Mouse (Mus musculus): ENCODE measurements around the gene Gmpr.

The Gmpr gene

DNA sequence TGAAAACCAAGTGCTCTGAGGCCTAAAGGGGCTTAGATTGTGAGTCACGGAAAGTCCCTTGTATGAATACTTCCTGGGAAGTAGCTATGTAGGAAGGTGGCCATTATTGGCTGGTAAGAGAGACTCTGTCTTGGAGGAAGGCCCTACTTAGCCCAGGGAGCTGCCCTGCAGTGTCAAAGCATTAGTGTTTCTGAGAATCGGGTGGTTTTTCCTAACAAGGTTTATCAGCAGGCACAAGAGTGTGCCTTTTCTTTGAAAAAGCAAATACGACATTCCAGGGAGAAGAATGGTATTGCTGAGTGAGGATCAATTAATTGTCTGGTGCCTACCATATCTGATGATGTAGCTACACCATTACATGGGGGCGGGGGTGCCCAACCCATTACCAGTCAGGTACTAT, 39.7 kb downstream of the Gmpr start:
- no peak for DNase-seq

DNA sequence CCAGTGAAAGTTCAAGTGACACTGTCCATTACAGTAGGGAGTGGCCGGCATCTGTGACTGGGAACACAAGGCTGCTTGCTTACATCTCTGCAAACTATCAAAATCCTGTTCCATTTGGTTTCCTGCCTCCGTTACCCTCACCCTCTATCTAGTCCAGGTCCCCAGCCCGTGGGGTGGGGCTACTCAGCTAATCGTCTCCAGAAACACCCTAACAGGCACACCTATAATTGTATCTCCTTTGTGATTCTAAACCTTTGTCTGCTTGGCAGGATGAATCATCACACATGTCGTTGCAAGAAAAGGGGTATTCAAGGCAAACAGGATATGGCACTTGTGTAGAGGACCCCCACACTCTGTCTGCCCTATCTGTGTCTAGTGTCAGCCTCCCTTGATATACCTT, 40.3 kb downstream of the Gmpr start:
- no peak for DNase-seq

DNA sequence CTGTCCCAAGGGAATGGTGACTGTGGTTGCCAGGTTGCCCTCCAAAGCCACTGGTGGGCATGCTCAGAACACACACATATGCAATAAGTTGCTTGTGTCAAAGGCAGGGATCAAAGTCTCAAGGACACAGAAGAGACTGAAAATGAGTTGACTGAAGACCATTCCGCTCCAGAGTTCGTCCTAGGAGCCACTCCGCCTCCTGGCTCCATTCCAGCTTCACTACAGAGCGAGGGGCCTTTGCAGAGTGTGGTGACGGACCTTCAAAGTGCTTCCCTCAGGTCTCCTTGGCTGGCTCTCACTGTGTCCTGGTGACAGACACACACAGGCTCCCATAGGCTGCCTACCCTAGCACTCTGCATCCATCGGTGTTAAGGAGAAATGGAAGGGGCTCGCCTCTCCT, 46.4 kb downstream of the Gmpr start:
- no peak for DNase-seq

DNA sequence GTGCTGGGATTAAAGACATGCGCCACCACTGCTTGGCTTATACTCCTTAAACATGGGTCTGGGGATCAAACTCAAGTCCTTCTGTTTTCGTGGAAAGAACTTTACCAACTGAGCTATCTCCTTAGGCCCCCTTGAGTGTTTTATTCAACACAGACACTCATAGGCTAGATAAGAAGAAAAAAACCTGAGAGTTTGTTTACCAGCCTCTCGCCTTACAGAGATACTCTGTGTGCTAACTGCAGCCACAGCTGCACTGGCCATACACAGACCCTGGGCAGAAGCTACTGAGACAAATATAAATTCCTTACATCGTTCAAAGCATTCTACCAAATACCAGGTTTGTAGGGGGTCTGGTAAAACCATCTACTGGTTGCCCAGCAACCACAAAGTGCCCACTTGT, 51.1 kb downstream of the Gmpr start:
- no peak for DNase-seq

DNA sequence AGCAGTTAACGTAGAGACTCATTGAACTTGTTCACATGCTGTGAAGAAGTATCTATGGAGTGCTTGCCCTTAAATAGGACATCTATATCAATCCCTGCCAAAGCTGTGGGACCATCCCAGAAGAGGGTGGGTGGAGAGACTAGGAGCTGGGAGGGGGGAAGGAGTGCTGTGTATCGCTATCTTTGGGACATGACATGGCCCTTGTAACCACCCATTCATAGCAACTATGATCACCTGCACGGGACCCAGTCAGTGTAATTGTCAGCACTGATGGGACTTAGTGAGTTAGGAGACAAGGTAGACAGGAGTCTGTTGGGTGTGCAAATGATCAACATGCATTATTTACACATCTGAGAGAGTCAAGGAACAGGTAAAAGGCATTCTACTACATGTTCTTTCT, 52.0 kb downstream of the Gmpr start:
- DNase-seq, result no peak

DNA sequence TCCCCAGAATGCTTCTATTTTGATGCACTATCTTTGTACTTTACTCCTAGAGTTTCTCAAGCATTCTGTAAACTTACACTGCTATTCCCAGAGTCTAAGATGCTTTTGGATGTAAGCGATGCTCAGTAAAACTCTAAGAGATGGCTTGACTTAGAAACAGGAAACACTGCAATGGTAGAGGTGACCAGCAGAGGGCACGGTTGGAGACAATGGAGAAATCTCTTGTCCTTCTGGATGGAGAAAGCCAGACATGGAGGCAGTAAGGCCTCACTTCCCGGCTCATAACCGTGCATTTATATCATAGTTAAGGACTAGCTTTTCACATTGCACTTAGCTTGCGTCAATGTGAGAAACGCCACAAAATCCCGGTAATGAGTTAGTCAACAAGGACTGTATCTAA, 53.3 kb downstream of the Gmpr start:
- no peak for DNase-seq

DNA sequence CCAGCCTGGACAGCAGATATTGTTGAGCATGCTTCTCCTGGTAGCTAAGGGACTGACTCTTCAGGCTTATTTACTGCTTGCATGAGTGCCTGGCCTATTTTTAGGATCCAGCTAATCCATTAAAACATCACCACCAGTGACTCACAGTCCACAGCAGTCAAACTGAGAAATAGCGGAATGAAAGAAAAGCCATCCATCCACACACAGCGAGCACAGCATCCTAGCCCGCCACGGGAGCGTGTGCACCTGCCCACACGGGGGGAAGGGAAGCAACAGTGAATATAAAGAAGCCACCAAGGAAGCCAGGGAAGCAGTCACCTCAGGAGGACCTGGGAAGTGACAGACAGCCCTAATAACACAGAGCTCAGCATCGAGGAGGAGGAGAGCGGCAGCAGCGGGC, 54.8 kb downstream of the Gmpr start:
- DNase-seq, result no peak

DNA sequence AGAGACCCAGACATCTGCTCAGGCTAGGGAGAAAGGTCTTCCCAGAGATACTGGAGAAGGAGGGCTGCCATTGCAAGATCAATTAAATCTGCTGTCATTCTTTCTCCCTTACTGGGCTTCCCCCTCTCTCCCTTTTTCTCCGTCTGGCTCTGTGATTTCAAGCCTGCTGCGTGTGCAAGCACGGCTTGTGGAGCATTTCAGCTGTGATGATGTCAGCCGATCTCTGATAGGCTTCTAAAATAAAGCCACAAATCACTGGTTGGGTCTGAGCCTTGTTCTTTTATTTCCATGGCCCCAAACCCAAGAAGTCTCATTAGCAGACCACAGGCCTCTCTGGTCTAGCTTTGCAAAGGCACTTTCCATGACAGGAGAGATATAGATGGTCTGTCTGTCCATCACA, 57.7 kb downstream of the Gmpr start:
- no peak for DNase-seq

DNA sequence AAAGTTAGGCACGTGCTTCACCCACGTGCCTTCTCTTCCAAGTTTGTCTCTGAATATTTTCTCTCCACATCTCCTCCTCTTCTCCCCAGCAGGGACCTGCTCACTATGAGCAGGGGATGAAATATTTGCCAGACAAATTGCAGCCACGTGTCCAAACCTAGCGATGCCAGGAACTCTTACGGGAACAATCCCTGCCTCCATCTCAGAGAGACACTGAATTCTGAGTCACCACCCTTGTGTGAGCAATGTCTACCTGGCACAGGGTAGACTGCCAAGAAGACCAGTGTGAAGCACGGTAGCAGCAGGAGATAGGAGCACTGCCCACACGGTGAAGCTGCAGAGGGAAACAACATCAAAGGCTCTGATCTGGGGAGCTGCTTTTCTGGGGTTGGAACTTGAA, 62.7 kb downstream of the Gmpr start:
- DNase-seq, result no peak

DNA sequence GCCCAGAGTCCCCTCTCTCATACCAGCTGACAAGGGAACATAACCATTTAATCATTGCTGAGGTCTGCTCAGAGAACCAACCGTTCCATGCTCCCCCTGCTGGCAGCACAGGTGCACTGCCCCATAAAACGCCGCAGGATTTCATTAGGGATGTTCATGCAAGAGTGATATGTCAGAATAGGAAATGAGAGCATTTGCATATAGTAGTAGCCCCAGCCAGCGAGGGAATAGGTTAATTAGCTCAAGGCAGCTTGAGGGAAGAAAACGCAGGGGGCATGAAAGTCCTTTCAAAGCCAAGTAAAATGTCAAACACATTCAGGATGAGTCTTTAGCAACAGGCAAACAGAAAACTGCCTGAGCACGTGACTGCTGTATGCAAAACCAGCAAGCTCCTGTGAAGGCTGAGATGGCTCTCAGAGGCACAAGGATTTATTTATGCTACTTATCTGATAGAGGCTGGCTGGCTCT, 64.6 kb downstream of the Gmpr start:
- peak; percentile 80 for DNase-seq

DNA sequence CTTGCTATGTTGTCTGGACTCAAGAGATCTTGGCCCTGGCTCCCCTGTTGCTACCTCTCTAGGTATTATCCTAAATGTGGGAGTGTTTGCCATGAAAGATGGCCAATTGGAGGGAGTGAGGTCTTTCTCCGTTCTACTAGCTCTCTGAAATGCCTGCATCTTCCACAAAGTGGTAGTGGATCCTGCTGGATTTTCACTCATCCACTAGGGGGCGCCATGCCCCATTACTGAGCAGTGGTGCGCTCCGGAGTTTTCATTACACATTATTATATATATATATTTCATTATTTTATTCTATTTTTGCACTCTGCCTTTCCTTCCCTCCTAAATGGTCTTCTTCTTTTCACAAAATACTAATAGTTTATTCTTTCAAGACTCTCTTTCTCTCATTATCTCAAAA, 65.5 kb downstream of the Gmpr start:
- DNase-seq, result peak; percentile 72

DNA sequence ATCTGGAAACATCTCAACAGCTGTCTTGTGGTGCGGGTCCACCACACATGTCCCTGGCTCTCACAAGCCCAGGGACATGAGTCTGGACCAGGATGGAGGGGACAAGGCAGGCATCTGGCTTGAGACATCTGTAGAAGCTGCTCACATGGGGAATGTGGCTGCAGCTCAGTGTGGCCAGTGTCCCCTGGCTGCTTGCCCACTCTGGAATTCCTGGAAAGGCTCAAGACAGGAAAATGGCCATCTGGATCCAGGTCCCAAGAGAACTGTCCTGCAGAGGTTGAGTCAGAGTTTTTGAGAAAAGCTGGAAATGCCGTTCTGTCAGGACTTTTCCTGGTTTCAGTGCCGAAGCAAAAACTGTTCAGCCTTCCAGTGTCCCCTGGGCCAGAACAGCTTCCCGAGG, 68.9 kb downstream of the Gmpr start:
- DNase-seq, result peak; percentile 79

DNA sequence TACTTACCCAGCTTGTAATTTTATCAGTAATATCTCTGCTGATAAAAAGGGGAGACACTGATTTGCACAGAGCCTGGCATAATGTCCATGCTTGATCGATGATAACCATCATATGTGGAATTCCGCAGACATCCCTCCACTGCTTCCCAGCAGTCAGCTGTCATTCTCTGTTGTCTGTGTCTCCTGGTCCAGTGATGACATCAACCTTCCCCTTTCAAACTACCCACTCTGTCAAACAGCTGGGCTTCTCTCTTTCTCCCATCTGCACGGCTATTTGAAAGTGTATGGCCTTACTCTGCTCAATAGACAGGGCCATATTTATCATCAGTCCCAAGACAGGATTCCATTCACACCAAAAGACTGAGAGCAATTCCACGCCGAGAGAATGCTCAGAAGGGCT, 70.1 kb downstream of the Gmpr start:
- DNase-seq, result no peak

DNA sequence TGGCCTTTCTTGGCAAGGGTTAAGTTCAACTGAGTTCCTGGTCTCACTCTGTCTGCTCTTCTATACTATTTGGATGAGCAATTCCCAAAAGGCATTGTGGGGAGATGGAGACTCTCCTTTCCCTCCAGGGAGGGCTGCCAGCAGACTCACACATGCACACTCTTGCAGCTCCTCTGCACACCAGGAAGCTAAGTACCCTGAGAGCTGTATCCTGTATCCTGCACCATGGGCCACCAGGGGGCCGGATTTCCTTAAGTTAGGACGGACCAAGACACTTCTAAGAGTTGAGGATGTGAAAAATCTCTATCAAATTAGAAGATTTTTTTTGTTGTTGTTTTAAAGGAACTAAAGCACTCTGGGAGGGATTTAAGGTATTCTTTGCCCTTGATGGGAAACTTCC, 70.5 kb downstream of the Gmpr start:
- peak; percentile 46 for DNase-seq

DNA sequence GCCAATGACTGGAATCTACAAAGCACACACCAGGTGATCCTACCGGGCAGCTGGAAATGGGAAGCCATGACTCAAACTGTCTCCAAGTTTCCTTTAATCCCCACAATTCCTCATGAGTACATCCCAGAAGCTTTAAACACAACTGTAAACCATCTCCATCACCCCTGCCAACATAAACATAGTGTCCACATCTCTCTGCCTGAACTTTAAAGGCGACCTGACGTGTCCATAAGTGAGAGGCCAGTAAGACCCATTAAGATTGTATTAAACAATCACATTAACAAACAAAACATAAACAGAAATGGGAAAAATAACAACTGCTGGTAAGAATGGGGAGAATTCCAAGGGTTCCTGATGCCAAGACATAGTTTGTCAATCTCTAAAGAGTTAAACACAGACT, 72.5 kb downstream of the Gmpr start:
- no peak for DNase-seq

DNA sequence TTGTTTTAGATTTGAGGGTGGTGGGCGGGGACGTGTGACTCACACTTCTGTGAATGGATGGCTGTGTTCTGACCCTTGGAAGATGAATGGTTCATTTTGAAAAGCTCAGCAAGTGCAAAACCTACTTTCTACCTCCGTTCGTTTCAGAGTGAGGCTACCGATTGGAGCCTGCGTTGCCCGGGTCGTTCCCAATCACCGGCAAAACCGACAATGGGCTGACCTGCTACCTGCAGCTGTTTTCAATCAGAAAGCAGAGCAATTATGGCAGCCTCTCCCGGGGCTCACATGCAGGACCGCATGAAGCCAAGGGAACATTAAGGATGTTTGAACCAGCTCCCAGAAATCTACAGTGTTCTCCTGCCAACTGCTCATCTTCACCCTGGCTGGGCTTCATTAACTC, 75.0 kb downstream of the Gmpr start:
- no peak for DNase-seq

DNA sequence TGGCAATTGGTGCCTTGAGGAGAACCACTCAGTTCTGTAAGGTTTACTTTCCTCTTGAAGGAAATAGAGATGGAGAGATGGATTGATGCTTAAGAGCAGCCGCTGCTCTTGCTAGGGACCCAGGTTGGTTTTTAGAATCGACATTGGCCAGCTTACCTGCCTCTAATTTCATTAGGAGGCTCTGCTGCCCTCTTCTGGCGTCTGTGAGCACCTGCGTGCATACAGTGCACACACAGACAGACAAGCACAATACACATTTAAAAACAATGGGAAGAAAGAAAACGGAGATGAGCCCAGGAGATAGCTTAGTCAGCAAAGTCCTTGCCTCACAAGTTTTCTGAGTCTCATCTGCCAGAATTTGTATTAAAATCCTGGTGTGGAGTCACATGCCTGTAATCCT, 75.8 kb downstream of the Gmpr start:
- DNase-seq, result no peak

DNA sequence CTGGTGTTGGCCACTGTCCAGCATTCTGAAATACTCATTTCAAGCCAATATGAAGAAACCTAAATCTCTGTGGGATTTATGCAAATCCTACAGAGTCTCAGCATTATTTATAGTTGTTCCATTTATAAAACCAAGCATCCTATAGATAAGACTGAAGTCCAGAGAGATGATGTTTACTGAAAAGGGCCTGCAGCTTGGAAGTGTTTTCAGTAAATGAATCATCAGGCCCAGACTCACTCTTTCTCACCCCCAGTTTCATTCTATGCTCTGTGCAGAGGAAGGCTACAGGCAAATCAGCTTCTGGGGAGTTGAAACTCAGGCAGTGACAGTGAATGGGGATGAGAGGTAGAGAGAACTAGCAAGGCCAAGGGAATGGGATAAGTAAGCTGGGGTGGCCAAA, 83.7 kb downstream of the Gmpr start:
- DNase-seq, result no peak

DNA sequence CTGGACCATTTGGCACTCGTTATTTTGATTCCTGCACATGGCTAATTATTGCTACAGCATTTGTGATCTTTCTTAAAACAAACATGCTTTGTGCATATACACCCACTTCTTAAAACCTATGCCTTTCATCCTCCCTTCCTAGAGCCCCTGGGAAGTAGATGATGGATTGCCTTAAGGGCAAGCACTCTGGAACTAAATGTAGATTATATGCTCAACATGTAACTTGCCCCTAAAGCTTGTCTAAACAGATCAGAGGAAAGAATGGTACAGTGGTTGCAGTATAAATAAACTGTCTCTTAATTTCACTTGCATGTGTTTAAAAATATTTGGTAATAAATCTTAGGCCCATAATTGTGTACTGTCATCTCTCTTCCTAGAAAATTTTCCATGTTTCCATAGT, 86.7 kb downstream of the Gmpr start:
- DNase-seq, result no peak

DNA sequence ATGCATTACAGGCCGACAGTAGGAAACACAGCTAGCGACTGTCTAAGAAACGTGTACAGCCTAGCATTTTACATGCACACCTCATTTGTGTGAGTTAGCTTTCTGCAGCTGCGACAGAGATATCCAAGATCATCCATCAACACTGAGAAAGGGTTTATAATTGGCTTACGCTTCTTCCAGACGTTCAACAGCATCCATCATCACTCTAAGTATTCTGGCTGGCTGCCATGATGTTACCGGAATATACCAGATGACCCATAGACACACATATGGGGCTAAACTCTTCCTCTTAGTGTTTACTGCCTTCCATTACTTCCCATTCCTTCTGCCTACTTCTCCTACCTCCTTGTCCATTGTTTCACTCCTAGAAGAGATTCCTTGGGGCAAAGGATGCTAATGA, 88.2 kb downstream of the Gmpr start:
- no peak for DNase-seq

DNA sequence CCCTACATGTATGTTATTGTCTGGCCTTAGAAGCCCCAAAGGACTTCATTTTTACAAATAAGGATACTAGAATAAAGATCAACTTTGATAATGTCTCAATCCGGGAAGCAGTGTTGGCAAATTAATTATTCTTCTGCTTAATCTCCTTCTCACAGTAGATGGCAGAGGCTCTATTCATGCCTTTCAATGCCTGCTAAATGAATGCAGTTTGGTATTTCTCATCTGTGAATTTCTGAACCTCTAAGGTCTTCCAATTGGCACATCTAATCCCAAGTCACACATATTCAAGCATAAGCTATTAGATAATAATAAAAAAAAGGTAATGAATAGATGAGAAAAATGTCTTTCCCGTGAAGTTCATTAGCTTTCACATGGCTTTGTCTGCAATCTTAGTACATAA, 92.6 kb downstream of the Gmpr start:
- DNase-seq, result no peak

DNA sequence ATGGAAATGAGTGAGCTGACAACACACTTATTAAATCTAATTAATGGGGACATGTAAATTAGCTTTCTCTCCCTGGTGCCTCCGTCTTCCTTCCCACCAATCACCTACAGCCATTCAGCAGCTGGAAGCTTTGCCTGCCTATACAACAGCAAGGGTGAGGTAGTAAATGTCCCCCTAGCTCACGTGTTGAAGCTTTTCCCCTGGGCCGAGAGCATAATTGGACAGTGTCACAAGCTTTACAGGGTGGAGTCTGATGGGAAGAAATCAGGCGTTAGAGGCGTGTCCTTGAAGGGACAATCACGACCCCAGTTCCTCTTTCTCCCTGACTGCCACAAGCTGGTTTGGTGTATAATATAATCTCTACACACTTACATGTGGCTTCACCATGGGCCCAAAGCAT, 93.2 kb downstream of the Gmpr start:
- DNase-seq, result no peak
